Mouse (Mus musculus): ENCODE results near the gene Olfr1216. TPM values are rescaled to one million over a fixed set of nuclear protein-coding genes. Genes with fewer than 3 reads are reported as not detected.
"Not testable (repeated sequence)": the region's sequence is repeated elsewhere in the genome, so short reads cannot be mapped to it uniquely, and the experiment has no call there.

The Olfr1216 gene
- polyA plus RNA-seq (2015; fragmentation: Nextera tagmentation; extraction: Ambion mirVana): not detected in 2 replicates

DNA sequence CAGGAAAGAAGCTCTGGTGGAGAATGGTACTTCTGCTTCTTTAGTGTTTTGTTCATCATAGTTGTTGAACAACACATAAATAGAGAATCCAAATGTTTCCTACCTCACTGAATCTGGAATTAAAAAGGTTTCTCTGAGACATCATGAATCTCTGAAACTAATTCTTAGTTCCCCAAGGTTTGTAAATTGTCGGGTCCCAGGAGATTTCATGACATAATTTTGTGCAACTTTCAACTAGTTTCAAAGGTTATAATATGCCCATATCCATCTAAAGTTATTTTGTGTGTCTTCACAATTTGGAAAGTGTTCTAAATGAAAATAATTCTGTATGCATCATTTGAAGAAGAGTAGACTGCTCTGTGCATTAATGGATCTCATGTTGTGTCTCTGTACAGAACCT lies at the start of gene Olfr1216:
Gene Olfr1216 (minus strand): TSS at position 101 of the 400 bp plus-strand sequence.
- no peak for ATAC-seq (ENCODE audit: insufficient read depth, low FRiP score)
- no peaks in the 10 kb centered on the region for H3K36me3 ChIP-seq (ENCODE audit: control insufficient read depth, insufficient read depth, low read length)
- no peaks in the 10 kb centered on the region for H3K9me3 ChIP-seq (replicated peaks; ENCODE audit: control insufficient read depth, low read length)
- H3K9ac ChIP-seq (ENCODE audit: low read length): no peak within 1 kb of the TSS
- no peak within 1 kb of the TSS for H3K4me2 ChIP-seq (ENCODE audit: low read depth, low read length)
- no peak within 1 kb of the TSS for H3K27ac ChIP-seq (ENCODE audit: low read length)
- whole genome bisulfite sequencing: 74% methylated on average over 1 of the region's 1 CpGs
- no peak within 1 kb of the TSS for H3K4me3 ChIP-seq (replicated peaks; ENCODE audit: low read length)
- no peaks in the 10 kb centered on the region for H3K4me1 ChIP-seq (ENCODE audit: control insufficient read depth, insufficient read depth, low read length)
- H3K27me3 ChIP-seq (ENCODE audit: control insufficient read depth, insufficient read depth, low read length): no peaks in the 10 kb centered on the region

GRCm38 (mm10) chr2:89061087-89061486 lies 42.9 kb upstream of the Olfr1216 start, which contains the start of gene Olfr1218:
Olfr1218 (minus strand) TSS chr2:89061187.
- no peak within 1 kb of the TSS for H3K27ac ChIP-seq (ENCODE audit: low read length)
- H3K4me3 ChIP-seq (replicated peaks; ENCODE audit: low read length): no peak within 1 kb of the TSS

GRCm38 (mm10) chr2:89031965-89032364 lies 13.8 kb upstream of the Olfr1216 start, which contains the start of gene Olfr1217:
Olfr1217 (minus strand) TSS chr2:89032065.
- Histone ChIP-seq H3K9me3 (replicated peaks; ENCODE audit: control insufficient read depth, low read length) (no peaks in the 10 kb centered on the region), H3K27ac (ENCODE audit: low read length) (no peak within 1 kb of the TSS), H3K27me3 (ENCODE audit: control insufficient read depth, insufficient read depth, low read length) (no peaks in the 10 kb centered on the region), H3K9ac (ENCODE audit: low read length) (no peak within 1 kb of the TSS), H3K36me3 (ENCODE audit: control insufficient read depth, insufficient read depth, low read length) (no peaks in the 10 kb centered on the region), H3K4me2 (ENCODE audit: low read depth, low read length) (no peak within 1 kb of the TSS), H3K4me1 (ENCODE audit: control insufficient read depth, insufficient read depth, low read length) (no peaks in the 10 kb centered on the region), H3K4me3 (replicated peaks; ENCODE audit: low read length) (no peak within 1 kb of the TSS)
- 57% methylated on average over 2 of the region's 2 CpGs for WGBS
- ATAC-seq (ENCODE audit: insufficient read depth, low FRiP score): no peak

More at GRCm38 (mm10) chr2:89061087-89061486, 42.9 kb upstream of the Olfr1216 start, which contains the start of gene Olfr1218:
- Histone ChIP-seq H3K9me3 (replicated peaks; ENCODE audit: control insufficient read depth, low read length) (no peaks in the 10 kb centered on the region), H3K27me3 (ENCODE audit: control insufficient read depth, insufficient read depth, low read length) (no peaks in the 10 kb centered on the region), H3K36me3 (ENCODE audit: control insufficient read depth, insufficient read depth, low read length) (no peaks in the 10 kb centered on the region), H3K4me2 (ENCODE audit: low read depth, low read length) (no peak within 1 kb of the TSS), H3K4me1 (ENCODE audit: control insufficient read depth, insufficient read depth, low read length) (no peaks in the 10 kb centered on the region), H3K9ac (ENCODE audit: low read length) (no peak within 1 kb of the TSS)
- no peak for ATAC-seq (ENCODE audit: insufficient read depth, low FRiP score)

DNA sequence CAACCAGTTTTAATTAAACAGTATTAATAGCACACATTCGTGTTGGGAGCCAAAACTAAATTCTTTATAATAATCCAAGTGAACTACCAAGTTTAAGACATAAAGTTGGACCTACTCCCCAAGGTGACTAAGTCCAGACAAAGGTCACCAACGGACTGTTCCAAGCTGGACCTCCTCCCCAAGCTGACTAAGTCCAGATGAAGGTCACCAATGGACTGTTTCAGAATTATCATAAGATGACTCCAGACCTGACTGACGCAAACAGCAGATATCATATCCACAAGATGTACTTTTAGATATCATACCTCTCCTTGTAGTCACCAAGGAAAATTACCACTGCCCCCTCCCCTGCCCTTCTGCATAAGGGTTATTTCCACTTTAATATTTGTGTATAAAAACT lies 3.3 kb upstream of the Olfr1216 start:
- H3K4me1 ChIP-seq (ENCODE audit: control insufficient read depth, insufficient read depth, low read length); ATAC-seq (ENCODE audit: insufficient read depth, low FRiP score); H3K27me3 ChIP-seq (ENCODE audit: control insufficient read depth, insufficient read depth, low read length); H3K36me3 ChIP-seq (ENCODE audit: control insufficient read depth, insufficient read depth, low read length); H3K4me2 ChIP-seq (ENCODE audit: low read depth, low read length); H3K9ac ChIP-seq (ENCODE audit: low read length); H3K9me3 ChIP-seq (replicated peaks; ENCODE audit: control insufficient read depth, low read length); H3K4me3 ChIP-seq (replicated peaks; ENCODE audit: low read length); H3K27ac ChIP-seq (ENCODE audit: low read length): not testable (repeated sequence)
- WGBS: 75% methylated on average over 3 of the region's 3 CpGs

GRCm38 (mm10) chr2:89006873-89007272 lies 11.3 kb downstream of the Olfr1216 start, which contains the start of gene Olfr1215:
Olfr1215 (minus strand) TSS chr2:89006973.
- WGBS: 68% methylated on average over 2 of the region's 2 CpGs
- no peak for ATAC-seq (ENCODE audit: insufficient read depth, low FRiP score)
- Histone ChIP-seq H3K4me3 (replicated peaks; ENCODE audit: low read length) (no peak within 1 kb of the TSS), H3K9me3 (replicated peaks; ENCODE audit: control insufficient read depth, low read length) (no peaks in the 10 kb centered on the region), H3K36me3 (ENCODE audit: control insufficient read depth, insufficient read depth, low read length) (no peaks in the 10 kb centered on the region), H3K4me2 (ENCODE audit: low read depth, low read length) (no peak within 1 kb of the TSS), H3K9ac (ENCODE audit: low read length) (no peak within 1 kb of the TSS), H3K27ac (ENCODE audit: low read length) (no peak within 1 kb of the TSS), H3K27me3 (ENCODE audit: control insufficient read depth, insufficient read depth, low read length) (no peaks in the 10 kb centered on the region), H3K4me1 (ENCODE audit: control insufficient read depth, insufficient read depth, low read length) (no peaks in the 10 kb centered on the region)

GRCm38 (mm10) chr2:88992553-88992952 lies 25.6 kb downstream of the Olfr1216 start, which contains the start of gene Olfr1214:
Olfr1214 (minus strand) TSS chr2:88992653.
- H3K9ac ChIP-seq (ENCODE audit: low read length): no peak within 1 kb of the TSS
- no peaks in the 10 kb centered on the region for H3K36me3 ChIP-seq (ENCODE audit: control insufficient read depth, insufficient read depth, low read length)
- H3K27ac ChIP-seq (ENCODE audit: low read length): no peak within 1 kb of the TSS
- no peak within 1 kb of the TSS for H3K4me3 ChIP-seq (replicated peaks; ENCODE audit: low read length)
- no peaks in the 10 kb centered on the region for H3K9me3 ChIP-seq (replicated peaks; ENCODE audit: control insufficient read depth, low read length)
- no peak within 1 kb of the TSS for H3K4me2 ChIP-seq (ENCODE audit: low read depth, low read length)
- ATAC-seq (ENCODE audit: insufficient read depth, low FRiP score): no peak
- H3K27me3 ChIP-seq (ENCODE audit: control insufficient read depth, insufficient read depth, low read length): no peaks in the 10 kb centered on the region
- 84% methylated on average over 1 of the region's 1 CpGs for whole genome bisulfite sequencing
- H3K4me1 ChIP-seq (ENCODE audit: control insufficient read depth, insufficient read depth, low read length): no peaks in the 10 kb centered on the region

DNA sequence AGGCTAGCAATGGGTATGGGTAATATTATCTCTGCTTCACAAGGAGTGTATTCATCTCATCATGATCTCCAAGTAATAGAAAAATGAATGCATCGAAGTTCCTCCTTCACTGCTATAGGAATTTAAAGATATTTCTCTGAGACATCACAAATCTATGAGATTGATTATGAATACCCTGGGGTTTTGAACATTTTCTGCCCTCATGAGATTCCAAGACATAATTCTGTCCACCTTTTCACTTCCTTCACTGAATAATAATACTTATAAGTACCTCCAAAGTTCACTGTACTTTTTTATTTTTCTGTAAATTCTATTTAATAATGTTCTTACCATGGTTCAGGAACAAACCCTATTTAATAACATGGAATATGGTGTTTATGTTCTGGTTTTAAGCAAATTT lies 38.0 kb downstream of the Olfr1216 start, which contains the start of gene Gm13762:
Gene Gm13762 (minus strand): TSS at position 101 of the 400 bp plus-strand sequence.
- Histone ChIP-seq H3K36me3 (ENCODE audit: control insufficient read depth, insufficient read depth, low read length) (no peaks in the 10 kb centered on the region), H3K9ac (ENCODE audit: low read length) (no peak within 1 kb of the TSS), H3K4me2 (ENCODE audit: low read depth, low read length) (no peak within 1 kb of the TSS), H3K4me1 (ENCODE audit: control insufficient read depth, insufficient read depth, low read length) (no peaks in the 10 kb centered on the region), H3K9me3 (replicated peaks; ENCODE audit: control insufficient read depth, low read length) (no peaks in the 10 kb centered on the region), H3K27ac (ENCODE audit: low read length) (no peak within 1 kb of the TSS), H3K27me3 (ENCODE audit: control insufficient read depth, insufficient read depth, low read length) (no peaks in the 10 kb centered on the region), H3K4me3 (replicated peaks; ENCODE audit: low read length) (no peak within 1 kb of the TSS)
- WGBS: 81% methylated on average over 1 of the region's 1 CpGs
- no peak for ATAC-seq (ENCODE audit: insufficient read depth, low FRiP score)

Other genes starting within 250 kb of the Olfr1216 start
- not detected in 2 replicates for gene Olfr1200, start 247.9 kb downstream of the Olfr1216 start, polyA plus RNA-seq (2015; fragmentation: Nextera tagmentation; extraction: Ambion mirVana)
- gene Olfr1201, start 225.3 kb downstream of the Olfr1216 start, polyA plus RNA-seq (2015; fragmentation: Nextera tagmentation; extraction: Ambion mirVana): not detected in 2 replicates
- gene Olfr1202, start 203.8 kb downstream of the Olfr1216 start, polyA plus RNA-seq (2015; fragmentation: Nextera tagmentation; extraction: Ambion mirVana): not detected in 2 replicates
- gene Olfr1205, start 188.6 kb downstream of the Olfr1216 start, polyA plus RNA-seq (2015; fragmentation: Nextera tagmentation; extraction: Ambion mirVana): not detected in 2 replicates
- gene Olfr1204, start 169.0 kb downstream of the Olfr1216 start, polyA plus RNA-seq (2015; fragmentation: Nextera tagmentation; extraction: Ambion mirVana): not detected in 2 replicates
- not detected in 2 replicates for gene Olfr1206, start 155.1 kb downstream of the Olfr1216 start, polyA plus RNA-seq (2015; fragmentation: Nextera tagmentation; extraction: Ambion mirVana)
- not detected in 2 replicates for gene Olfr1208, start 116.0 kb downstream of the Olfr1216 start, polyA plus RNA-seq (2015; fragmentation: Nextera tagmentation; extraction: Ambion mirVana)
- not detected in 2 replicates for gene Olfr1209, start 103.2 kb downstream of the Olfr1216 start, polyA plus RNA-seq (2015; fragmentation: Nextera tagmentation; extraction: Ambion mirVana)
- gene Olfr1211, start 80.2 kb downstream of the Olfr1216 start, polyA plus RNA-seq (2015; fragmentation: Nextera tagmentation; extraction: Ambion mirVana): not detected in 2 replicates
- not detected in 2 replicates for gene Olfr1212, start 64.4 kb downstream of the Olfr1216 start, polyA plus RNA-seq (2015; fragmentation: Nextera tagmentation; extraction: Ambion mirVana)
- gene Gm13762, start 38.1 kb downstream of the Olfr1216 start, polyA plus RNA-seq (2015; fragmentation: Nextera tagmentation; extraction: Ambion mirVana): not detected in 2 replicates
- not detected in 2 replicates for gene Olfr1214, start 25.7 kb downstream of the Olfr1216 start, polyA plus RNA-seq (2015; fragmentation: Nextera tagmentation; extraction: Ambion mirVana)
- not detected in 2 replicates for gene Olfr1215, start 11.4 kb downstream of the Olfr1216 start, polyA plus RNA-seq (2015; fragmentation: Nextera tagmentation; extraction: Ambion mirVana)
- gene Olfr1217, start 13.7 kb upstream of the Olfr1216 start, polyA plus RNA-seq (2015; fragmentation: Nextera tagmentation; extraction: Ambion mirVana): not detected in 2 replicates
- not detected in 2 replicates for gene Olfr1218, start 42.8 kb upstream of the Olfr1216 start, polyA plus RNA-seq (2015; fragmentation: Nextera tagmentation; extraction: Ambion mirVana)
- not detected in 2 replicates for gene Olfr1219, start 65.2 kb upstream of the Olfr1216 start, polyA plus RNA-seq (2015; fragmentation: Nextera tagmentation; extraction: Ambion mirVana)
- not detected in 2 replicates for gene Olfr1220, start 88.5 kb upstream of the Olfr1216 start, polyA plus RNA-seq (2015; fragmentation: Nextera tagmentation; extraction: Ambion mirVana)
- gene Olfr1221, start 98.9 kb upstream of the Olfr1216 start, polyA plus RNA-seq (2015; fragmentation: Nextera tagmentation; extraction: Ambion mirVana): not detected in 2 replicates
- not detected in 2 replicates for gene Olfr1222, start 114.7 kb upstream of the Olfr1216 start, polyA plus RNA-seq (2015; fragmentation: Nextera tagmentation; extraction: Ambion mirVana)
- gene Olfr1223, start 133.2 kb upstream of the Olfr1216 start, polyA plus RNA-seq (2015; fragmentation: Nextera tagmentation; extraction: Ambion mirVana): not detected in 2 replicates
- gene Olfr1224-ps1, start 145.8 kb upstream of the Olfr1216 start, polyA plus RNA-seq (2015; fragmentation: Nextera tagmentation; extraction: Ambion mirVana): not detected in 2 replicates
- not detected in 2 replicates for gene Olfr1225, start 156.3 kb upstream of the Olfr1216 start, polyA plus RNA-seq (2015; fragmentation: Nextera tagmentation; extraction: Ambion mirVana)
- not detected in 2 replicates for gene Olfr1226, start 181.7 kb upstream of the Olfr1216 start, polyA plus RNA-seq (2015; fragmentation: Nextera tagmentation; extraction: Ambion mirVana)
- not detected in 2 replicates for gene Olfr1228, start 235.7 kb upstream of the Olfr1216 start, polyA plus RNA-seq (2015; fragmentation: Nextera tagmentation; extraction: Ambion mirVana)